Mouse (Mus musculus) heart, adult 11 months (tissue): ENCODE measurements around the gene Cyp27a1.

Source experiments
- DNase-seq: peaks from one replicate; pipeline ENCODE4 v3.0.0; 2022

Cyp27a1 gene

DNA sequence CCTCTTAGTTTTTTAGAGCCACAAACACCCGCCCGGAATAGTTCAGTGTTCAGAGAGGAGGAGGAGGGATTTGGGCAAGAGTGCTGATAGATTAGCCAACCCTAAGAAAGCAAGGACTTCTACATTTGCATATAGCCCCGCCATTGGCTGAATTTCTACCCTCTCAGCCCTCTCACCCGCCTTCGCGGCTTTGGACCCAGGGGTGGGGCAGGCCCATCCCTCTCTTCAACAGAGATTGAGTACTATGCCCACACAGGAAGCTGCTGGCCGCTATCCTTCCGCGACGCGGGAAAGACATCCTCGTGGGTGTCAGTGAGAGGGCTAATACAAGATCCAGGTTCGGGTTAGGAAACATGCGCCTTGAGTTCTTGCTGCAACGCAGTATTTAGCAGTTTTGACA lies 59.8 kb downstream of the Cyp27a1 start:
- peak; percentile 99 for DNase-seq

- DNase-seq, result peak; percentile 90
These were observed 60.7 kb downstream of the Cyp27a1 start for GRCm38 (mm10) chr1:74774062-74774461.

- peak; percentile 91 for DNase-seq
These were observed 62.4 kb downstream of the Cyp27a1 start for GRCm38 (mm10) chr1:74775816-74776215.

- no peak for DNase-seq
These were observed 65.6 kb downstream of the Cyp27a1 start for GRCm38 (mm10) chr1:74778934-74779486.

GRCm38 (mm10) chr1:74782045-74782444 lies 68.7 kb downstream of the Cyp27a1 start:
- DNase-seq, result no peak

- no peak for DNase-seq
These were observed 70.2 kb downstream of the Cyp27a1 start for GRCm38 (mm10) chr1:74783554-74783953.

DNA sequence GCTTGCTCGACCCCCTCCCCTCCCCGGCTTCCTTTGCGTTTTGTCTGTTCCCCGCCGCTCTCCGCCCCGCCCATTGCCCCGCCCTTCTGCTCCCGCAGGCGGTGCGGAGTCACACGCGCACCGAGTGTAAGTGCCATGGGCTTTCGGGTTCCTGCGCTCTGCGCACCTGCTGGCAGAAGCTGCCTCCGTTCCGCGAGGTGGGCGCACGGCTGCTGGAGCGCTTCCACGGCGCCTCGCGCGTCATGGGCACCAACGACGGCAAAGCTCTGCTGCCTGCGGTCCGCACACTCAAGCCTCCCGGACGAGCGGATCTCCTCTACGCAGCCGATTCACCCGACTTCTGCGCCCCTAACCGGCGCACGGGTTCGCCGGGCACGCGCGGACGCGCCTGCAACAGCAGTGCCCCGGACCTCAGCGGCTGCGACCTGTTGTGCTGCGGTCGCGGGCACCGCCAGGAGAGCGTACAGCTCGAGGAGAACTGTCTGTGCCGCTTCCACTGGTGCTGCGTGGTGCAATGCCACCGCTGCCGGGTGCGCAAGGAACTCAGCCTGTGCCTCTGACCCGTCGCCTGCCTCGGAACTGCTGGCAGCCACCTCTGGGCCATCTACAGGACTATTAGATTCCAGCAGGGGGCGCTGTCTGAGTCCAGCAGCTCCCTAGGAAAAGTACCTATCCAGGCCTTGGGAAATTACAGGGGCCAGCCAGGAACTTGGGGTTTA lies 70.8 kb downstream of the Cyp27a1 start:
- DNase-seq, result peak; percentile 93
